Mouse (Mus musculus) thymus, adult 18-20 months (tissue): Measurements from ENCODE around the gene Acox3.

Experiments used
- DNase-seq, 2 experiments: peaks; one replicate each; pipeline ENCODE4 v3.0.0; 2022; ENCODE audit warnings: mixed read lengths in 2 of 2

Acox3 gene

GRCm38 (mm10) chr5:35611900-35612299 lies 29.1 kb downstream of the Acox3 start:
- DNase-seq = no peak

GRCm38 (mm10) chr5:35612722-35613121 lies 29.9 kb downstream of the Acox3 start:
- no peak for DNase-seq

GRCm38 (mm10) chr5:35616943-35617342 lies 34.1 kb downstream of the Acox3 start:
- no peak for DNase-seq

GRCm38 (mm10) chr5:35621114-35621513 lies 38.3 kb downstream of the Acox3 start:
- DNase-seq = no peak

DNA sequence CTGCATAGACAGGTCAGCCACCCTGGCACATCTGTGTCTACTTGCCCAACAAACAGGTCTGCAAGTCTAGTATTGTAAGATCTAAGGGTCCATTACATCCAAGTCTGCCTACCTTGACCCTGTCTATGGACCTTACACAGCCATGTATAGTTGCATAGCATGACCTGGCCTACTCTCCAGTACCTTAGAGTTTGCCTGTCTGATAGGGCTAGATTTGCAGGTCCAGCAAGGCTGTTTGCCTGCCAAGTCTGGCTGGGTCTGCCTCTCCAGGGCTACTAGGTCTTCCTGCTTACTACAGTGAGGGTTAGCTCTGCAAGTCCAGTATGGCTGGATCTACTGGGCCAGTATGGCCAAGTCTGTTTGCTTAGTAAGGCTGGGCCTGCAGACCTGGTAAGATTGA lies 41.0 kb downstream of the Acox3 start:
- DNase-seq = no peak

DNA sequence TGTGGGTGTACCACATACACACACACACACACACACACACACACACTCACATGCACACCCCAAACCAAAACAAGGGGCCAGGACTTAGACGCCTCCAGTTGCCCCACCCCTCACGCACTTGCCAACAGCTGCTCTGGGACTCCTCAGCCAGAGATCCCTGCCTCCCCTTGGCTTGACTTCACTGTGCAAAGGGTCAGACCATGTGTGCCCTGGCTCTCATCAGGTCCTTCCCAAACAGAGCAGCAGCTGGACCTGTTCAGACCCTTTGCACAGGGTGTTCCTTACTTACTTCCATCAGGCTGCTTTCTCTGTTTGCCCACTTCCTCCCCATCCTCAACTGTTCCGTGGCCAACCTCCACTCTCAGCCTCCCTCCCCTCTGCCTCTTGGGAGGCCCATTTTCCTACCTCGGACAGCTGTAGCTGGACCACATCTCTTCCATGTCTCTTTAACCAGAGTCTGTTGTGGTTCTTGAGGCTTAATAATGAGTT lies 42.0 kb downstream of the Acox3 start:
- no peak for DNase-seq

DNA sequence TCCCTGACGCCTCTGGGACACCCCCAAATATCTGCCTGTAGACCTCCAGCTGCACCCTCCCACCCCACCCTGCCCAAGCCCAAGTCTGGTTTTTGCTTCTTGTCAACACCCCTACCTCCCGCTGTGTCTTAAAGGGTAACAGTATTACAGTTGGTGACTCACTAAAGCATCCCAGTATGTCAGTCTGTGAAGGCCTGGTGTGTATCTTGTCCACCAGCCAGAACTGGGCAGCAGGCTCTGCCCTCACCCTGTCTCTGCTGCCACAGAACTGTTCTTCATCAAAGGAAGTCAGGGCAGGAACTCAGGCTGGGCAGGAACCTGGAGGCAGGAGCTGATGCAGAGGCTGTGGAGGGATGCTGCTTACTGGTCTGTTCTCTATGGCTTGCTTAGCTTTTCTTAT lies 43.6 kb downstream of the Acox3 start:
- DNase-seq = no peak

GRCm38 (mm10) chr5:35627307-35627840 lies 44.5 kb downstream of the Acox3 start:
- no peak for DNase-seq

- DNase-seq = no peak
These were observed 45.8 kb downstream of the Acox3 start for GRCm38 (mm10) chr5:35628685-35629084.

DNA sequence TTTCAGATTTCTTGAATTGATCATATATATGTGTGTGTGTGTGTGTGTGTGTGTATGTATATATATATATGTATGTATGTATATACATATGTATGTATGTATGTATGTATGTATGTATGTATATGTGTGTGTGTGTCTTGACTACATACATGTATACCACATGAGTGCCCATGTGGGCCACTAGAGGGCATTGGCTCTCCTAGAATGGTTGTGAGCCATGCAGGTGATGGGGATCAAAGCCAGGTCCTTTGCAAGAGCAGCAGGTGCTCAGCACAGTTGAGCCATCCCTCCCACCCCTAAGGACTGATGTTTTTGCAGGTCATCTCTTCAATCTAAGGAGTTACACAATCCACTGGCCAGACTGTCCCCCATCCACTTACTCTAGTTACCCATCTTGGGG lies 46.5 kb downstream of the Acox3 start:
- DNase-seq = no peak

DNA sequence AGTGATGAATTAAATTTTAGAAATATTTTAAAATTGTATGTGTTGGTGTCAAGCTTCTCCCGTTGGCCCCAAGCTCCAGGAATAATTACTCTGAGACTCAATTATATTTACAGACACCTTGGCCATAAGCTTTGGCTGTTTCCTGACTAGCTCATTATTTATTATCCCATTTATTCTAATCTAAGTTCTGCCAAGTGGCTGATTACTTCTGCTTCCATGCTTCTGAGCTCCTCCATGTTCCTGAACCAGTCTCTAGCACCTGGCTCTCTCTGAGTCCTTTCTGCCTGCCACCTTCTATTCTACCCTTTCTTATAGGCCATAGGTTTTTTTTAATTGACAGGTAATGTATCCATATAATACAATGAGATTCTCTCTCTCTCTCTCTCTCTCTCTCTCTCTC lies 47.9 kb downstream of the Acox3 start:
- no peak for DNase-seq

DNA sequence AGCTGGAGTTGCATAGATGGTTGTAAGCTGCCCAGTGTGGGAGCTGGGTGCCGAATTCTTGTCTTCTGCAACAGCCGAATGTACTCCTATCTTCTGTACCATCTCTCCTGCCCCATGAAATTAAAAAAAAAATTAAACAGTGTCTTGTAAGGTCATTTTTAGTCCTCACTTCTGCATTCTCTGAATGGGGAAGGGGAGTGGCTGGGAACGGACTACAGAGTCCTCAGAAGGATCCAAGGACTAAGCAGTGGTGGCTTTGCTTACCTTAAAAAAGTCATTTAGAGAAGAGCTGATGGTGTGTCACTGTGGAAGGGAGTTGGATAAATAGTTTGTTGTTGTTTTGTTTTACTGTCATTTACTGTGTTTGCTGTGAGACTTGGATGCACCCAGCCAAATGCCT lies 48.4 kb downstream of the Acox3 start:
- no peak for DNase-seq

GRCm38 (mm10) chr5:35631755-35632154 lies 48.9 kb downstream of the Acox3 start:
- no peak for DNase-seq

- no peak for DNase-seq
These were observed 50.0 kb downstream of the Acox3 start for GRCm38 (mm10) chr5:35632841-35633240.

- DNase-seq = no peak
These were observed 53.2 kb downstream of the Acox3 start for GRCm38 (mm10) chr5:35636016-35636415.

- DNase-seq = no peak
These were observed 59.2 kb downstream of the Acox3 start for GRCm38 (mm10) chr5:35641961-35642584.

- DNase-seq = no peak
These were observed 60.7 kb downstream of the Acox3 start for GRCm38 (mm10) chr5:35643401-35644048.

GRCm38 (mm10) chr5:35644082-35644481 lies 61.2 kb downstream of the Acox3 start:
- DNase-seq = no peak

GRCm38 (mm10) chr5:35645938-35646493 lies 63.2 kb downstream of the Acox3 start:
- no peak for DNase-seq

- DNase-seq = no peak
These were observed 64.1 kb downstream of the Acox3 start for GRCm38 (mm10) chr5:35646927-35647326.

DNA sequence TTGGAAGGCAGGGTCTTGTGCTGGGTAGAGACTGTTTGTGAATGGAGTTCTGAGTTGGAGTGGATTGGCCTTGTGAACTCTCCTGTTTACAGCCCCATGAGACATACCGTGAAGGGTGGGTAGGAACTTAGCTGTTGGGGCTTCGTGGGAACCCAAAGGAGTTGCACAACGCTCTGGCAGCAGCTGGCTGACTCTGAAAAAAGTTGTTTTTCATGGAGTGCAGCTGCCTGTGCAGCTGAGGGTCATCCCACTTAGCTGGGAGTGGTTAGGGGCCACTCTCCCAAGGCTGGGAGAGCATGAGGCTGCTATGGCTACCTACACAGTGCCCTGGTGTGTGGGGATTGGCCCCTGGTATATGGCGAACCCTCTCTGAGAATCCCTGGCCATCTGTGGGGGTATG lies 64.7 kb downstream of the Acox3 start:
- DNase-seq = no peak

- DNase-seq = no peak
These were observed 65.4 kb downstream of the Acox3 start for GRCm38 (mm10) chr5:35648230-35648629.

GRCm38 (mm10) chr5:35652319-35652718 lies 69.5 kb downstream of the Acox3 start:
- no peak for DNase-seq

GRCm38 (mm10) chr5:35652872-35653271 lies 70.0 kb downstream of the Acox3 start:
- DNase-seq = no peak
